Mouse (Mus musculus): Measurements from ENCODE around the gene Thoc7.

DNA sequence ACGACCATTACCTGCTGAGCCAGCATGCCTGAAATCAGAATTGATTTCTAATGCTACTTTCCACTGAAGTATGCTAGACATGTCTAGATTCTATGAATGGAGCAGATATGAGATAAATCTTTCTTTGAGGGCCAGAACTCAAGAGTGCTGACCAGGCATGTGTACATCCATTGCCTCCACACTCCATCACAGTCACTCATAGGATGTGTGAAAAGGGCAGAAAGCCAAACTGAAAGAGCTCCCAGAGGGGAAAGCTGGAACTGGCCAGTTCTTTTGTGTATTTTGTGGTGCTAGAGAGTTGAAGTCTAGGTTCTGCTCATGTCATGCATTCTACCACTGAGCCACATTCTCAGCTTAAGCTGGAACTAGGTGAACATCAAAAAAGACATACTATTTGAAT lies 15.8 kb upstream of the Thoc7 start:
- no peak for TF ChIP-seq POLR2A (IDR thresholded peaks at IDR 0.05; ENCODE audit: extremely low read depth, insufficient read depth, low read length)
- no peak for TF ChIP-seq CTCF (IDR thresholded peaks at IDR 0.05; ENCODE audit: extremely low read depth, insufficient read depth, low read length)
